Mouse (Mus musculus): ENCODE results near the gene Prc1.

Gene Prc1

DNA sequence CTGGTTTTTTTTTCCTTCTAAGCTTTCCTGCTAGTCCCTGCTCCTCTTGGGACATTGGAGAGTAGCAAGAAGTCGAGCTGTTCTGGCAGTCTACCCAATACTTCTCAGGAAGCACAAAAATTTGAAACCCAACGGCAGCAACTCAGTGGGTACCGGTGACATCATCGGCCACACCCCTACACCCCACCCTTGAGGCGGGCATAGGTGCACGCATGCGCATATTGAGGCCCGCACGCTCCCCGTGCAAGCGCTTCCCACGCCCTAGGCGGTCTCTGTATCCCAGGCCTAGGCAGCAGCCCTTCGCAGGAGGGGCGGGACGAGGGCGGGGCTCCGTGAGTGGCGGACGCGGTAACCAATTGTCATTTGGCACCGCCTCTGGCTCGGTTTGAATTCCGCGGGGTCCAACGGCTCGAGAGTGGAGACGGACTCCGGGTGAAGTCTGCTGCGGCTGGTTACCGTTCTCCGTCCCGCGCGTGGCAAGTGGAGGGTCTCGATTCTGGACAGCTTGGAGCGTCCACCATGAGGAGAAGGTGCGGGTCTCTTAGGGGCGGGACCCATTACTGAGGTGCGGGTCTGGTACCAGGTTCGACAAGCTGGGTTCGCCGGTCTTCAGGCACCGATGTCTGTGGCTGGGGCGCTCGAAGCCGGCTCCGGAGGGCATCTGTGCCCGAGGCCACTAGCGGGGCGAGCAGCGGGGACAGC, at the start of gene Prc1:
TSS of gene Prc1 (plus strand) at position 389 of the 702 bp plus-strand sequence.
- DNase-seq (ENCODE audit: low read depth) = peak; percentile 99

DNA sequence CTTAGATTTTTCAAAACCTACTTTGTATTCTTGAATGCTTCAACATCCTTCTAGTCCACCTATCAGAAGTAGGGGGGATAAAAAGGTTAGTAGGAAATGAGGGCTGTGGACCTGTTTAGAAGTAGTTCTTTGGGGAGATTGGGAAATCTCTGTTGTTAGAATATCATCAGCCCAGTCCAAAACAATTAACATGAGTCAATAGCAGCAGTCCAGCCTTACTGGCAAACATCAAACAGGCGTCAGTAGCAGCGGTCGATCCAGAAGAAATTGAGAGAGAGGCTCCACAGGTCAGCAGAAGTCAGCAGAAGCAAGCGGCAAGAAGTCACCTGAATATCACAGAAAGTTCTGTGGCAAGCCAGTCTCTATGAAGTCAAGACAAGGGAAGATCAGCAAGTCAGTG, 49.4 kb upstream of the Prc1 start:
- DNase-seq (ENCODE audit: low read depth) = no peak

DNA sequence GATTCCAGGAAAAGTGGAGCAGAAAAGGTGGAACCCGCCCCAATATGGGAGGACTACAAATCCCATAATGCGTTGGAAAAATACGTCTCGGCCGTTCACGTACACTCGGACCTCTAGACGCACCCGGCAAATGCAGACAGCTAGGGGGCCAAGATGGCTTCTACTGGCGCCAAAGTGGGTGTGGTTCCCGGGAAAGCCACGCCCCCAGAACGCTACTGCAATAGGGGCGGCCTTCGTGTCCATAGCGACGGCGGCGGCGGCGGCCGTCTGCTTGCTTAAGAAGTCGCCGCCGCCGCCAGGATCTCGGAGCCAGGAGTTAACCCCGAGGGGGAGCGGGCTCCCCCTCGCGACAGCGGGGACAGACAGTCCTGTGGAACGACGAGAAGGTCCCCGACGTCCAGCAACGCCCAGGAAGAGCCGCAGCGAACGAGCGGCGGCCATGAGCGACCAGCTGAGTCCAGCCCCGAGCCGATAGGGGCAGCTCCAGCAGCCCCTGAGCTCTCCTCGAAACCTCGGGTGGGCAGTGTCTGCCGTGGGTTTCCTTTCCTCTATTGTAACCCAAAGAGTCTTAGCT, 48.0 kb upstream of the Prc1 start, which contains the start of gene Ttll13:
TSS of gene Ttll13 (plus strand) at position 229 of the 574 bp plus-strand sequence.
- DNase-seq (ENCODE audit: low read depth) = peak; percentile 99

DNA sequence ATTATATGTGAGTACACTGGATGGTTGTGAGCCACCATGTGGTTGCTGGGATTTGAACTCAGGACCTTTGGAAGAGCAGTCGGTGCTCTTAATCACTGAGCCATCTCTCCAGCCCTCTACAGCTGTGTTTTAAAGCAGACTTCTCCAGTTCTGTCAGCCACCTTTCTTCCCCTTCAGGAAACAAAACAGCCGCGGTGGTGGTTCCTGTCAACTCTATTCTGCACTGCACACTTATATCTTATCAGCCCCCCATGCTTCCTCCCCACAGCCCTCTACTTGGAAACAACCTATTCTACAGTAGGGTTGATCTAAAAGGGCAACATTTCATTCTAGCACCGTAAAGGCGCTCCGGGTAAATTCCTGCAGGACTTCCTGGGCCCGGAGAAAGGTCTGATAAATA, 47.4 kb upstream of the Prc1 start:
- DNase-seq (ENCODE audit: low read depth) = peak; percentile 63

DNA sequence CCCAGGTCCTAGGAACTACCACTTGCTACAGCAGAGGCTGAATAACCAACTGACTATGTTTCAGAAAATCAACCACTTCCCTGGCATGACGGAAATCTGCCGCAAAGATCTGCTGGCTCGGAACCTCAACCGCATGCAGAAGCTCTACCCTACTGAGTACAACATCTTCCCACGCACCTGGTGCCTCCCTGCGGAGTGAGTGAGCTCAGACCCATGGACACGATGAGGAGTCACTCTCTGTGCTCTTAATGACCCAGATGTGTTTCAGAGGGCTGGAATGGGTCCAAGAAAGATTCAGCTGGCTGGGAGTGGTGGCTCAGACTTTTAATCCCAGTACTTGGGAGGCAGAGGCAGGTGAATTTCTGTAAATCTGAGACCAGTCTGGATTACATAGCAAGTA, 41.8 kb upstream of the Prc1 start:
- no peak for DNase-seq (ENCODE audit: low read depth)

DNA sequence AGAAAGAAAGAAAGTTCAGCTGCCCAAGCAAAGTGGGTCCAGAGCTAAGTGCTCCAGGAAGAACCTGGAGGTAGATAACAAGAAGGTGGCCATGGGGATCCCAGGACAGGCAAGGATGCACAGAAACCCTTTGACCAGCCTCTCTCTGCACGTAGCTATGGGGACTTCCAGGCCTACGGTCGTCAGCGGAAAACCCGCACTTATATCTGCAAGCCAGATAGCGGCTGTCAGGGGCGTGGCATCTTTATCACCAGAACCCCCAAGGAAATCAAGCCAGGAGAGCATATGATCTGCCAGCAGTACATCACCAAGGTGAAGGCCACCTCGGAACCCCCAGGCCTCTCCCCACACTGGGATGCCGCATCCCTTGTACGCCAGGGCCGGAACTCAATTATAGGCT, 41.4 kb upstream of the Prc1 start:
- no peak for DNase-seq (ENCODE audit: low read depth)

DNA sequence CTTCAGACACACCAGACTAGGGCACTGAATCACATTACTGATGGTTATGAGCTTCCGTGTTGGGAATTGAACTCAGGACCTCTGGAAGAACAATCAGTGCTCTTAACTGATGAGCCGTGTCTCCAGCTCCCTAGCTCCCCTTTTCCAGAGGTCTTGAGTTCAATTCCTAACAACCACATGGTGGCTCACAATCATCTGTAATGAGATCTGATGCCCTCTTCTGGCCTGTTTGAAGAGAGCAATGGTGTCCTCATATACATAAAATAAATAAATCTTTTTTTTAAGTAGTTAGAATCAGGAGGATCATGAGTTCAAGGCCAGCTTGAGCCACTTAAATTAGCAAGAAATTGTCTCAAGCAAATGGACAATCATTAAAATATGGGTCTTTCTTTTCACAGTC, 38.3 kb upstream of the Prc1 start:
- DNase-seq (ENCODE audit: low read depth) = peak; percentile 45

DNA sequence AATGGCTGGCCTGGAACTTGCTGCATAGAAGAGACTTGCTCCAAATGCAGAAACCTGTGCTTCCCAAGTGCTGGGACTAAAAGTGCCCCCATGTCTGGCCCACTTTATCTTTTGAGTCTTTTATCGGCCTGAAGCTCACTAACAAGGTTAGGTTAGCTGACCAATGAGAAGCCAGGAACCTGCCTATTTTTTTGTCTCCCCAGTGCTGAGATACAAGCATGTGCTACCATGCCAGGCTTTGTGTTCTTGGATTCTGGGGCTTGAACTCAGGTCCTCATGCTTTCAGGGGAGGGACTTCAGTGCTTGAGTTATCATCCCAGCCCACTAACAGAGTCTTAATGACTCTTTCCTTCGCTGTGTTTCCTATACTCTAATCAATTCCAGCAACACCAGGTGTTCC, 36.5 kb upstream of the Prc1 start:
- no peak for DNase-seq (ENCODE audit: low read depth)

DNA sequence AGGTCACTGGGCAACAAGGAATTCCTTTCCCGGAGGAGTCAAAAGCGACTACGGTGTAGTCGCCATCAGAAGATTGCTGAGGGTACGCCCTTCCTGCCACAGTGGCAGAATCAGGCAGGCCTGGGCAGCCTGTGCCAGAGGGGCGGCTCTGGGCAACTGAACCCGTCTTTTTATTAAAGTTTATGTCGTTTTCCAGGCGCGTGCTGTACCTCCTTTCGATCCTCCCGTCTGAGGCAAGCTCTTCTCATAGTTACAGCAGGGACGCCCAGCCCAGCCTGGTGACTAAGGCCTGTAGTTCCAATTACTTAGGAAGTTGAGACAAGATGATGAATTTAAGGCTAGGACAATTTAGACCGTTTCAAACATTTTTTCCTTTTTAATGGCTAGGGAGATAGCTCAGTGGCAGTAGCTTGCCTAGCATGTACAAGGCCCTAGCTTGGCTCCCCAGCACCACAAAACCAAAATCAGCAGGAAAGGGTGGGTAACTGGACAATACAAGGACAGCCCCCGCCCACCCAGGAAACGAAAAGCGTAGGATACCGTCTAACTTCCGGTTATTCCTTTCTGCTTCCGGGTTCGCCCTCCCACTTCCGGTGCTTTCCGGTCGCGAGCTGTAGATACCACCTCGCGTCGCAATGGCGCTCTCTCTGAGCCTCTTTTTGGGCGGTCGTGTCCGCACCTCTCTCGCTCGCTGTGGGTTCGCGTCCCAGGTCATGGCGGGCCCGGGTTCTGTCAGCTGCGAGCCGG, 33.5 kb upstream of the Prc1 start, which contains the start of gene Ngrn:
TSS of gene Ngrn (plus strand) at position 591 of the 747 bp plus-strand sequence.
- peak; percentile 94 for DNase-seq (ENCODE audit: low read depth)

DNA sequence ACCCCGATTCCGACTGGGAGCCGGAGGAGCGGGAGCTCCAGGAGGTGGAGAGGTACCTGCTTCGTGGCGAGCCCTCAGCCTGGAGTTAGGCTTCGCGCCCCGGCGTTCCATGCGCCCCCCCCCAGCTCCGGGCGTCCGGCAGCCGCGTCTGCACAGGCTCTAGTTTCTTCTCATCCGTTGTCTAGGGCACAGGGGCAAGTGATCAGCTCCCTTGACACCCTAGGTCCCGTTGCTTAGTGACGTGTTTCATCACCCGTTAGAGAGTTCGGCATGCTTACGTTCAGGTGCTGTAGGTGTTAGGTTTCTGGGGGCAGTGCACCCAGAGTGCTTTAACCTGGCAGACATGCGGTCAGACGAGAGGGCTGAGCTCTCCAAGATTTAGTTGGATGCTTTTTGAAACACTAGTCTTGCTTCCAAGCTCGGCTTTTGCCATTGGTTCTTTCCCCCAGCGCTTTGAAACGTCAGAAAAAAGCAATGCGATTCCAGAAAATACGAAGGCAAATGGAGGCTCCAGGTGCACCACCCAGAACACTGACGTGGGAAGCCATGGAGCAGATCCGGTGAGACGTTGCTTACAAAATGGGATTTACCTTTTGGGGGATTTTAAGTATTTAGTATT, 32.8 kb upstream of the Prc1 start:
- DNase-seq (ENCODE audit: low read depth) = peak; percentile 57

DNA sequence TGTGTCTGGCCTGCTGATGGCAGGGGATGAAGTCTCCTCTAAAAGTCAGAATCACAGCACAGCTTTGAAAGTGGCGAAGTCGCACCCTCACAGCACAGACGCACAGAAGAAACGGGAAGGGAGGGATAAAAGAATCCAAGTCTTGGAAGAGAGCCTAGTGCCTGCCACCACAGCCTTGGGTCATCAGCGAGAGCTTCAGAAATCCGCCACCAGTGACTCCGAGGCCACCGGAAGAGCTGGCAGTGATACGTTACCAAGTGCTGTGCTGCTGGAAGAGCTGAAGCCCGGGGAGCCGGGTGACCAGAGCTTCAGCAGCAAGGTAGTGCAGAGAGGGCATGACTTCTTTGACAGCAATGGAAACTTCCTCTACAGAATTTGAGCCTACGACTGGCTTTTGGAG, 29.6 kb upstream of the Prc1 start:
- no peak for DNase-seq (ENCODE audit: low read depth)

DNA sequence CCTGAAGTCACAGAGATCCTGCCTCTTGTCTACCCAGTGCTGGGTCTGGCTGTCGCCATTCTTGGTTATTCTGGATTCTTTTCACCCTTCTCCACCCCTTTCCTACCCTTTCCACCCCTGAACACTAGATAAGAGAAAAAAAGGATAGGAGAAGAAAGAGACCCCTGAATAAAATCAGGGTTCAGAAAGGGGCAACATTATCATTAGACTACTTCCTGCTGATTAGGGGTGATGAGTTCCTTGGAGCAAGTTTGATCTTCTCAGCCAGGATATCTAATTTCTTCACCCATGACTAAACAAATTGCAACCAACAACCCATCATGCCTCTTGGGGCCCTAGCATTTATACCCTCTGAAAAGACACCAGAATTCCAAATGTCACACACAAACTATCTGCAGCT, 26.5 kb upstream of the Prc1 start:
- no peak for DNase-seq (ENCODE audit: low read depth)

DNA sequence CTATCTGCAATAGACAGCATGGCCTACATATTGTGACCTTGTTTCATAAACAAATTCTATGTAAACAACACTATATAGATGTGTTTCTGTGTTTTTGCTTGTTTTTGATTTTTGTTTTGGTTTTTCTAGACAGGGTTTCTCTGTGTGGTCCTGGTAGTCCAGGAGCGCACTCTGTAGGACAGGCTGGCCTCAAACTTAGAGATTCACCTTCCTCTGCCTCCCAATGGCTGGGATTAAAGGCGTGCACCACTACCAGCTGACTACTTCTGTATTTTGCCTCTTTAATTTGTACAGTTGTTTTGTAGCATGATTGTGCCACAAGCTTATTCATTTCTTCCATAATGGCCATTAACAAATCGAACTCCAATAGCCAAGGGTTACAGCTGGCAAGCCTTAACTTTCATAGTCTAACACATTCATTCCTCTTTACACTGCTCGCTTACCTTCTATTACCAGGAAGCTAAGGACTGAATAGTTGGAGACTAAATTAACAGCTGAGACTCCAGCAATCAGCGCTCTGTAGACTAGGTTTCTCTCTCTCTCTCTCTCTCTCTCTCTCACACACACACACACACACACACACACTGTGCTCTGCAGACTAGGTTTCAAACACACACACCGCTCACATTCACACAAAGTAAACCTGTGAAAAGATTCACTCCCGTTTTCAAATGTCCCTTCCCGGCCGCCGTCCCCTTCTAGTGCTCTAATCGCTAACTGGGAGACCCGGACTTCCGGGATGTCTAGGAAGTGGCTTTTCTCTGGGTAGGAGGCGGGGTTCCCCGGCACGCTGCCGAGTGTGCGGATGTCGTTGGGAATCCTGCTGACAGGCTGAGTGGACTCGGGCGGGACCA, 25.1 kb upstream of the Prc1 start, which contains the start of gene Vps33b:
TSS of gene Vps33b (plus strand) at position 753 of the 854 bp plus-strand sequence.
- DNase-seq (ENCODE audit: low read depth) = peak; percentile 95

DNA sequence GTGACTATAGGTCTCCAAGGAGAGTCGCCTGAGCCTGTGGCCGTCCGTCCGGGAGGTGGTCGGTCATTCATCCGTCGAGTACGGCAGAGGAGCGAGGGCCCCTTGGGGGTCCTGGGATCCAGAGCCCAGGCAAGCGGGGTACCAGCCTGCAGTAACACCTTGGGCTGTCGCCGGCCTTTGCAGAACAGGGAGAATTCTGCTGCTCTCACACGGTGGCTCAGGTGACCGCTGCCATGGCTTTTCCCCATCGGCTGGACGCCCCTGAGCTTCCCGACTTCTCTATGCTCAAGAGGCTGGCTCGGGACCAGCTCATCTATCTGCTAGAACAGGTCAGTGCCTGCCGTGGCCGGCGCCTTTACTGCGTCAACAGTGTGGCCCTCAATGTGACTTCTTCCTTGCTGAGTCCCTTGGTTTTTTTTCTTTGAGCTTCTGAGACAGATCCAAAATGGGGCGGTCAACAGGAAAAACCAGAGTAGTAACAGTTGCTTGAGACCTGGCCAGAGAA, 24.4 kb upstream of the Prc1 start:
- DNase-seq (ENCODE audit: low read depth) = peak; percentile 56

DNA sequence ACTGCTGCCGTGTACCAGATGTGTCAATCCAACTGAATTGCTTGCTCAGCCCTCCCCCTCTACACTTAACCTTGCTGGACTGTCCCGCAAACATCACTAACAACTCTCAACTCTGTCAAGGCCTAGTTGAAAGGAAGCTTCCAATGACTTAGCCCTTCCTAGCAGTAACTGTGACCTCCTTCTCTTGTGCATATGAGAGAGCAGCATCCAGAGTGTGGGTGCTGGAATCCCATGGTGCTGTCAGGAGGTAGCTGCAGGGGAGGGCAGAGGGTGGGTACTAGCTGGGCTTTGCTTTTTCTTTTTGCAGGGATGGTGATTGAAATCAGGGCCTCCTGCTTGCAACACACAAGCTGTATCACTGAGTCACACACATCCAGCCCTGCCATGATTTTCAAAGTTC, 20.8 kb upstream of the Prc1 start:
- no peak for DNase-seq (ENCODE audit: low read depth)

DNA sequence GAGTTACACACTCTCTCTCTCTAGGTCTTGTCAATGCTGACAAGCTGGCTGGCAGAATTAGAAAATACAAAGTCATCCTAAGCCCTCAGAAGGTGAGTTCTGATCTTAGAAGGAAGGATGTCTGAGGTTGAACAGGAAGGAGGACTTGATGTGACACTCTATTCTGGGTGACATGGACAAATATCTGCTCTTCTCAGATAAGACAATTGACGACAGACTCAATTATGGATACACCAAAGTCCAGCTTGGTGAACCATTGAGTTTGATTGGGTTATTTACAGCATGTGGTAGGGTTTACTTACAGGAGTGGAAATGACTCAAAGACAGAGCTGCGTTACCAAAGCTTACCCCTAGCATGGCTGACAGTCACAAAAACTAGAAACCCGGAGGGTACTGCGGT, 17.9 kb upstream of the Prc1 start:
- DNase-seq (ENCODE audit: low read depth) = peak; percentile 75

DNA sequence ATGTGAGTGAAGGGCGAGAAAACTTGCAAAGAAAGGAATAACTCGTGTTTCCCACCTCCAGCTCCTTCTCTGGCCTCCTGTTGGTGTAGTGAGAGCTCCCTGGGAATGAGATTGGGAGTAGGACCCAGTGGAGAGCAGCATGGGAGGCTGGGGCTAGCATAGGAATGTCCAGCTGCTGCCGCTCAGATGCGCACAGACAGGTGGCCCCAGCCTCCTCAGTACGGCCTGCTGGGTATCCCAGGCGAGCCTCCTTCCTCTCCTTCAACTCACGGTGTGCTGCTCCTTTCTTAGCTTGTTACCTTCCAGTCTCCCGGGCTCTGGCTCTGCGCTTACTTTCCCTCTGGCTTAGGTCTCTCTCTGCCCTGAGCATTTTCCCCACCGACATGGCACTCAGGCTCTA, 14.2 kb upstream of the Prc1 start:
- DNase-seq (ENCODE audit: low read depth) = no peak

DNA sequence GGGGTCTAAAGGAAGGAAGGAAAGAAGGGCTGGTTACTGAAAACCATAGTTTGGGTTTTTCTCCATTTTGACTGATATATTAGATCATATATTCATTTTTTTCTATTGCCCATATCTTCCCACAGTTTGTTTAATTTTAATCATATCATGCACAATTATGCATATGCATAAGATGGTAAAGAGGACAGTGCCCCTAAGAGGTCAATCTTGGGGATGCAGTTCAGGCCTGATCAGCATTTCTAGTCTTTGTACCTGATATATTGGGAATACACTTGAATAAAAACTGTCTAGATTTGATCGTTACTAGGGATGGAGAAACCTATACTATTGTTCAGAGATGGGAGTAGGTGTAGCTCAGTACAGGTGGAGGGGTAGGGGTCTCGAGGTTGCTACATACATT, 13.3 kb upstream of the Prc1 start:
- DNase-seq (ENCODE audit: low read depth) = no peak

DNA sequence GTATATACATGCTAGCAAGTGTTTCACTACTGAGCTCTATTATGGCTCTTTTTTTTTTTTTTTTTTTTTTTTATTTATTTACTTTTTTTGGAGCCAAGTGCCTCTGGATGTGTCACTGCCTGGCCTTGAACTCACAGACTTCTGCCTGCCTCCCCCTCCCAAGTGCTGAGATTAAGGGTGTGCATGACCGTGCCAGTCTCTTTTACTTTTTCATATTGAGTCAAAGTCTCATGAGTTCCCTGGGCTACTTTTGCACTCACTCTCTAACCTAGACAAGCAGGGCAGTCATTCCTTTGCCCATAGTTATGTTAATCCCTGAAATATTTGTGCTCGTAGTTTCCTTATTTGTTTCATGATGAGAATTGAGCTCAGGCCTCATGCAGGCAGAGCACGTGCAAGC, 12.6 kb upstream of the Prc1 start:
- DNase-seq (ENCODE audit: low read depth) = no peak

DNA sequence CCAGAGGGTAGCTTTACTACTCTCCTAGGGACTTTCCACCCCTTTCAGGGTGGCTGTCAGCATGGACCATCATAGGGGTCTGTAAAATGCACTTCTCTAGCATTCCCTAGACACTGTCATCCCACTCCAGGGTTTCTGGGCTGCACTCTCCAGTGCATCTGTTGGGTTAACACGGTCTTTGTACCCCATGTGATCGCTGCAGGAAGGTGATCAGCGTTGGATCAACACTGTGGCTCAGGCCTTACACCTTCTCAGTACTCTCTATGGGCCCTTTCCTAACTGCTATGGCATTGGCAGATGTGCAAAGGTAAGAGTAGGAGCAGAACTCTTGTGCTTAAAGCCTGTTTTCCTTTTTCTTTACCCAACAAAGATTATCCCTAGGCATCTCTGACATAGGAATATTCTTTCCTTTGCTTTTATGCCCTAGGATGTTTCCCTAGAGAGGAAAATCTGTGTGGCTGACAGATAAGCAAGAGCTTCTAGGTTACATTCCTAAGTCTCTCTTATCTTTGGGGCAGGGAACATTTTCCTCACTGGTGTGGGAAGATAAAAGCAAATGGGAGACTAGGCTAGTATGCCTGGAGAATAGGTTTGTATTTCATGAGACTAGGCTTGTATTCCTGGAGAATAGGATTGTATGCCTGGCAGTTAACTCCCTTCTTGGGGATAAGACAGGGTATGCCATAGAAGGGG, 10.9 kb upstream of the Prc1 start:
- DNase-seq (ENCODE audit: low read depth) = no peak

DNA sequence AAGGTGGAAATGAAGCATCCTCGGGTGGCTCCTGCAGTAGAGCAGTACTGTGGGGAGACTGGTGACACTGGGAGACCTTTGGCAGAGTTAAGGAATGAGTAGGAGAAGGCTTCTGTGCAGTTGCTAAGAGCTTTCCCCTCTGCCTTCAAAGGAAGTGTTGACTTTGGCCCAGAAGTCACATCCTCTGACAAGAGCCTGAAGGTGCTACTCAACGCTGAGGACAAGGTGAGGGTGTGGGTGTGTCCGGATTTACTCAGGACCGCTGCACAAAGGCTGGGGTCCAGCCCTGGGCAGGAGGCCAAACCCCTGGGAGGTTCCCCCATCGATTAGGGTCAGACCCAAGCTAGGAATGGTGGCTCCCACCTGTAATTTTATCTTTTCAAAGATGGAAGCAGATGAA, 9.9 kb upstream of the Prc1 start:
- DNase-seq (ENCODE audit: low read depth) = no peak
